Mouse (Mus musculus) ES-Bruce4 (cell line): ENCODE measurements at regions not wholly inside any gene's neighbourhood (a gene's known extent, or its start where the extent isn't known, plus 50 kb on each side); places are given as distances from the start of the nearest gene placed in this dataset.

ENCODE experiments used
- EP300 ChIP-seq: IDR thresholded peaks from 2 replicates; pipeline ENCODE4 v1.6.1; 2011; ENCODE audit warnings: low read depth, low read length; ENCODE audit not compliant: insufficient read depth
- POLR2A ChIP-seq: IDR thresholded peaks from one replicate; pipeline ENCODE4 v1.8.1; 2011; ENCODE audit warnings: low read length; ENCODE audit not compliant: insufficient read depth

- TF ChIP-seq POLR2A (no peak), EP300 (no peak)
Observed at GRCm38 (mm10) chr10:19514837-19515236, 76.9 kb upstream of the Ifngr1 start.
